Mouse (Mus musculus) regulatory T cell (primary cell): ENCODE measurements around the gene Ppan.

ENCODE experiments used
- in situ Hi-C: fragments of 300-600 bp; cut with MboI, MseI; formaldehyde crosslinking; loops from one replicate; pipeline ENCODE4 v1.15.1; 2025; ENCODE audit warnings: high pct_unique_total_duplicates

Gene Ppan

GRCm38 (mm10) chr9:20887704-20888385 lies at the start of gene Ppan:
TSS of gene Ppan (plus strand) at chr9:20888175.
- in situ Hi-C loops, result no loop called here

GRCm38 (mm10) chr9:20838931-20839330 lies 49.0 kb upstream of the Ppan start:
- in situ Hi-C loops, result no loop called here

- in situ Hi-C loops, result no loop called here
Observed at GRCm38 (mm10) chr9:20842211-20842610, 45.8 kb upstream of the Ppan start.

- in situ Hi-C loops, result no loop called here
Observed at GRCm38 (mm10) chr9:20842670-20843069, 45.3 kb upstream of the Ppan start.

- in situ Hi-C loops, result no loop called here
Observed at GRCm38 (mm10) chr9:20850179-20850578, 37.8 kb upstream of the Ppan start.

GRCm38 (mm10) chr9:20857131-20857530 lies 30.8 kb upstream of the Ppan start:
- in situ Hi-C loops, result no loop called here

GRCm38 (mm10) chr9:20859926-20860325 lies 28.0 kb upstream of the Ppan start:
- in situ Hi-C loops, result no loop called here

- in situ Hi-C loops, result no loop called here
Observed at GRCm38 (mm10) chr9:20861821-20862220, 26.2 kb upstream of the Ppan start.

GRCm38 (mm10) chr9:20862225-20862624 lies 25.8 kb upstream of the Ppan start:
- in situ Hi-C loops, result no loop called here

GRCm38 (mm10) chr9:20866879-20867278 lies 21.1 kb upstream of the Ppan start:
- in situ Hi-C loops, result no loop called here

- in situ Hi-C loops, result no loop called here
Observed at GRCm38 (mm10) chr9:20868448-20869001, 19.4 kb upstream of the Ppan start, which contains the start of gene A230050P20Rik. TSS of gene A230050P20Rik (plus strand) at chr9:20868642.

GRCm38 (mm10) chr9:20869246-20869645 lies 18.7 kb upstream of the Ppan start:
- in situ Hi-C loops, result no loop called here

- in situ Hi-C loops, result no loop called here
Observed at GRCm38 (mm10) chr9:20870211-20871173, 17.5 kb upstream of the Ppan start.

- in situ Hi-C loops, result no loop called here
Observed at GRCm38 (mm10) chr9:20872991-20873390, 15.0 kb upstream of the Ppan start.

GRCm38 (mm10) chr9:20873521-20873920 lies 14.5 kb upstream of the Ppan start:
- in situ Hi-C loops, result no loop called here

GRCm38 (mm10) chr9:20875021-20875790 lies 12.8 kb upstream of the Ppan start:
- in situ Hi-C loops, result no loop called here

GRCm38 (mm10) chr9:20876318-20877117 lies 11.5 kb upstream of the Ppan start:
- in situ Hi-C loops, result no loop called here

GRCm38 (mm10) chr9:20877118-20878040 lies 10.6 kb upstream of the Ppan start:
- in situ Hi-C loops, result no loop called here

GRCm38 (mm10) chr9:20878041-20878709 lies 9.8 kb upstream of the Ppan start:
- in situ Hi-C loops, result no loop called here
